Mouse (Mus musculus) cortical plate, adult 2 months (tissue): ENCODE measurements at regions not wholly inside any gene's neighbourhood (a gene's known extent, or its start where the extent isn't known, plus 50 kb on each side); places are given as distances from the start of the nearest gene placed in this dataset.

ENCODE experiments used
- CTCF ChIP-seq: fragments of 200-500 bp; IDR thresholded peaks from 2 replicates; pipeline ENCODE4 v1.5.1; 2011; ENCODE audit warnings: mild to moderate bottlenecking, control low read depth, low read length; ENCODE audit not compliant: insufficient read depth; ENCODE audit errors: extremely low read depth
- POLR2A ChIP-seq: fragments of 200-500 bp; IDR thresholded peaks from 2 replicates; pipeline ENCODE4 v1.6.1; 2011; ENCODE audit warnings: mild to moderate bottlenecking, low read length, control low read depth; ENCODE audit not compliant: insufficient read depth; ENCODE audit errors: extremely low read depth

DNA sequence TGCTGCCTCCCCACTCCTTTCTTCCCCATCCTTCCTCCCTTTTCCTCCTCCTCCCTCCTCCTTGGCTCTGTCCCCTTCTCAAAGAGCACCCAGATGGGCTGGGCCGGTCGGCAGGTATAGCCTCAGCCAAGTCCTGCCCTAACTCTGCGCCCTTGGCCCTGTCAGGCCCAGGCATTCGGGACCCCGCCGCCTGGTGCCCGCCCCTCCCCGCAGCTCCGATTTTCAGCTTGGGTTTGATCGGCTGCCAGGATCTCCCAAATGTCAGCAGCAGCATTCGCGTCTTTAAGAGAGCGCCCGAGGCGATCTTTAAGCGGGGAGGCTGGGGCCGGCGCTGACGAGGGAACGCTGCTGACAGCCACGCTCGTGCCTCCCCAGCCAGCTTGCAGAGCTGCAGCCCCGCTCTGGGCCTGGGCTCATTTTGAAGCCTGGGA is 92.3 kb downstream of the Cstad start:
- no peak for TF ChIP-seq CTCF
- TF ChIP-seq POLR2A, result no peak
